Mouse (Mus musculus) kidney, adult 2 months (tissue): ENCODE results near the gene Dtnbp1.

ENCODE experiments used
- CTCF ChIP-seq: fragments of 200-500 bp; conservative IDR thresholded peaks from 2 replicates; pipeline ENCODE4 v1.5.1; 2011; ENCODE audit warnings: low read depth, mild to moderate bottlenecking, control low read depth, low read length, moderate library complexity, mixed read lengths; ENCODE audit not compliant: insufficient read depth, insufficient read length
- POLR2A ChIP-seq: fragments of 200-500 bp; IDR thresholded peaks from one replicate; pipeline ENCODE4 v1.6.1; 2011; ENCODE audit warnings: low read depth, low read length, control low read depth

- TF ChIP-seq CTCF (no peak), POLR2A (no peak)
Observed at GRCm38 (mm10) chr13:44982799-44983198, 19.1 kb downstream of the Dtnbp1 start.
